Mouse (Mus musculus) bone marrow, adult 2 months (tissue): ENCODE data around the gene Pigl. TPM values are rescaled to one million over a fixed set of nuclear protein-coding genes. Genes with fewer than 3 reads are reported as not detected.
"Not testable (repeated sequence)": the region's sequence is repeated elsewhere in the genome, so short reads cannot be mapped to it uniquely, and the experiment has no call there.

Experiments used
- H3K27ac ChIP-seq: fragments of 200-500 bp; 2 replicates; pipeline ENCODE4 v1.5.1; 2012; ENCODE audit warnings: low read depth, mild to moderate bottlenecking, control low read depth, inconsistent platforms, low read length; ENCODE audit not compliant: control insufficient read depth, poor library complexity, insufficient read depth
- H3K4me1 ChIP-seq: fragments of 200-500 bp; 2 replicates; pipeline ENCODE4 v1.6.1; 2011; ENCODE audit warnings: low read length; ENCODE audit not compliant: control insufficient read depth, insufficient read depth
- H3K4me3 ChIP-seq: fragments of 200-500 bp; replicated peaks from 2 replicates; pipeline ENCODE3; 2011; ENCODE audit warnings: mild to moderate bottlenecking, low read depth, low read length, control low read depth; ENCODE audit not compliant: control insufficient read depth
- CTCF ChIP-seq: fragments of 200-500 bp; IDR thresholded peaks from 2 replicates; pipeline ENCODE4 v1.5.1; 2011; ENCODE audit warnings: low read length, control low read depth; ENCODE audit not compliant: control insufficient read depth, insufficient read depth
- POLR2A ChIP-seq: fragments of 200-500 bp; IDR thresholded peaks from 2 replicates; pipeline ENCODE4 v1.6.1; 2011; ENCODE audit warnings: low read depth, mild to moderate bottlenecking, control low read depth, low read length, borderline replicate concordance; ENCODE audit not compliant: control insufficient read depth
- WGBS: fragments of 180-500 bp; shearing (Covaris S2); methylation state at CpG from one replicate; pipeline ENCODE4 v1.1.7; 2018; 5-methylcytosine and 5-hydroxymethylcytosine counted together
- polyA plus RNA-seq: library from polyadenylated mRNA; stranded (reverse); fragments of >200 nt; gene quantifications from 2 replicates; pipeline ENCODE4 v1.2.4, GENCODE M21; 2011; ENCODE audit warnings: low replicate concordance; ENCODE audit not compliant: missing spikeins, insufficient read depth, insufficient read length

Pigl gene
- polyA plus RNA-seq, 1 experiment = 5.3 TPM

GRCm38 (mm10) chr11:62496151-62496715 is 38.0 kb downstream of the Pigl start:
- Histone ChIP-seq H3K4me1 (peaks cover 3% of the 10 kb centered on the region), H3K27ac (no peak overlapping the region), H3K4me3 (no peak overlapping the region)
- WGBS = 31% methylated on average over 5 of the region's 5 CpGs
- TF ChIP-seq POLR2A (no peak), CTCF (peak; percentile 39)

GRCm38 (mm10) chr11:62497181-62497580 is 38.9 kb downstream of the Pigl start:
- 66% methylated on average over 3 of the region's 3 CpGs for WGBS
- Histone ChIP-seq H3K4me3 (no peak overlapping the region), H3K27ac (no peak overlapping the region), H3K4me1 (peaks cover 3% of the 10 kb centered on the region)
- TF ChIP-seq CTCF = no peak
- TF ChIP-seq POLR2A = no peak

- Histone ChIP-seq H3K4me3 (no peak overlapping the region), H3K27ac (no peak overlapping the region), H3K4me1 (peaks cover 3% of the 10 kb centered on the region)
- WGBS = 86% methylated on average over 2 of the region's 2 CpGs
- TF ChIP-seq CTCF (no peak), POLR2A (no peak)
Measured at GRCm38 (mm10) chr11:62498802-62499201, 40.5 kb downstream of the Pigl start.

GRCm38 (mm10) chr11:62500529-62500928 is 42.3 kb downstream of the Pigl start:
- Histone ChIP-seq H3K27ac (no peak overlapping the region), H3K4me1 (peaks cover under 1% of the 10 kb centered on the region; the same call in 1 of the 2 replicates), H3K4me3 (no peak overlapping the region)
- 75% methylated on average over 2 of the region's 2 CpGs for WGBS
- TF ChIP-seq POLR2A (no peak), CTCF (no peak)

GRCm38 (mm10) chr11:62507683-62508082 is 49.4 kb downstream of the Pigl start:
- no peak overlapping the region for H3K27ac ChIP-seq
- TF ChIP-seq CTCF (no peak), POLR2A (no peak)
- no peak overlapping the region for H3K4me3 ChIP-seq
- 59% methylated on average over 4 of the region's 4 CpGs for WGBS
- H3K4me1 ChIP-seq = peaks cover 2% of the 10 kb centered on the region; the same call in 1 of the 2 replicates

- 87% methylated on average over 13 of the region's 13 CpGs for WGBS
- H3K27ac ChIP-seq, H3K4me3 ChIP-seq, H3K4me1 ChIP-seq: not testable (repeated sequence)
Measured at GRCm38 (mm10) chr11:62508365-62508764, 50.1 kb downstream of the Pigl start.

- H3K27ac ChIP-seq, H3K4me3 ChIP-seq, H3K4me1 ChIP-seq: not testable (repeated sequence)
- 89% methylated on average over 5 of the region's 5 CpGs for WGBS
Measured at GRCm38 (mm10) chr11:62508816-62509215, 50.6 kb downstream of the Pigl start.

- peaks cover 2% of the 10 kb centered on the region; the same call in 1 of the 2 replicates for H3K4me1 ChIP-seq
- 86% methylated on average over 3 of the region's 3 CpGs for WGBS
- H3K27ac ChIP-seq = no peak overlapping the region
- no peak overlapping the region for H3K4me3 ChIP-seq
- TF ChIP-seq CTCF (no peak), POLR2A (no peak)
Measured at GRCm38 (mm10) chr11:62509571-62509970, 51.3 kb downstream of the Pigl start.

GRCm38 (mm10) chr11:62510956-62511355 is 52.7 kb downstream of the Pigl start:
- TF ChIP-seq CTCF (no peak), POLR2A (no peak)
- 82% methylated on average over 5 of the region's 5 CpGs for WGBS
- Histone ChIP-seq H3K4me3 (no peak overlapping the region), H3K27ac (no peak overlapping the region), H3K4me1 (peaks cover 2% of the 10 kb centered on the region; the same call in 1 of the 2 replicates)
